Mouse (Mus musculus) CH12.LX (cell line): ENCODE data around the gene Spag5. TPM values are rescaled to one million over a fixed set of nuclear protein-coding genes. Genes with fewer than 3 reads are reported as not detected.

Source experiments
- DNase-seq: peaks from one replicate; pipeline ENCODE4 v3.0.0-alpha.2; 2013; ENCODE audit errors: extremely low read depth
- H3K27ac ChIP-seq: 2 replicates; pipeline ENCODE4 v1.5.1; 2012; ENCODE audit warnings: low read depth, mild to moderate bottlenecking, control low read depth, moderate library complexity; ENCODE audit not compliant: insufficient read depth
- H3K27me3 ChIP-seq: replicated peaks from 2 replicates; pipeline ENCODE3; 2012; ENCODE audit warnings: inconsistent platforms
- H3K36me3 ChIP-seq, 2 experiments: replicated peaks in 1 of 2; 2 replicates each; pipeline versions ENCODE3 to v1.6.1; 2012; ENCODE audit warnings: inconsistent platforms in 1 of 2, low read length in 1 of 2, mild to moderate bottlenecking in 1 of 2, mixed read lengths in 1 of 2, moderate library complexity in 1 of 2; ENCODE audit not compliant: control insufficient read depth in 1 of 2, insufficient read depth in 1 of 2
- H3K4me1 ChIP-seq, 2 experiments: 2 replicates each; pipeline ENCODE4 v1.6.1; 2012; ENCODE audit warnings: inconsistent platforms in 1 of 2, moderate library complexity in 1 of 2; ENCODE audit not compliant: insufficient read depth in 2 of 2, control insufficient read depth in 1 of 2
- H3K4me2 ChIP-seq: 2 replicates; pipeline ENCODE4 v1.6.1; 2012; ENCODE audit warnings: low read depth, mild to moderate bottlenecking, control low read depth; ENCODE audit not compliant: poor library complexity, insufficient read depth, severe bottlenecking
- H3K4me3 ChIP-seq, 3 experiments: fragments of 150-350 bp in 1 of 3; sonication (generic) in 1 of 3; replicated peaks in 1 of 3; 2 replicates each; pipeline versions ENCODE3 to v1.5.1; 2011 to 2012; ENCODE audit warnings: low read depth in 2 of 3, low read length in 2 of 3, mild to moderate bottlenecking in 2 of 3, moderate library complexity in 2 of 3, control low read depth in 1 of 3, improper control_type of control experiment in 1 of 3, inconsistent platforms in 1 of 3, mixed read lengths in 1 of 3; ENCODE audit not compliant: poor library complexity in 1 of 3
- H3K79me2 ChIP-seq: replicated peaks from 2 replicates; pipeline ENCODE4 v1.6.1; 2012; ENCODE audit warnings: mild to moderate bottlenecking, moderate library complexity; ENCODE audit not compliant: control insufficient read depth, poor library complexity, insufficient read depth, severe bottlenecking; ENCODE audit errors: extremely low read depth
- H3K9ac ChIP-seq: 2 replicates; pipeline ENCODE4 v1.6.1; 2012; ENCODE audit warnings: low read depth, mild to moderate bottlenecking, control low read depth, moderate library complexity; ENCODE audit not compliant: insufficient read depth
- H3K9me3 ChIP-seq: replicated peaks from 2 replicates; pipeline ENCODE3; 2012; ENCODE audit warnings: low read length, inconsistent platforms, mixed read lengths
- BHLHE40 ChIP-seq: IDR thresholded peaks from 2 replicates; pipeline ENCODE4 v1.6.1; 2011; ENCODE audit warnings: mild to moderate bottlenecking, low read depth, low read length, improper control_type of control experiment
- CHD1 ChIP-seq: IDR thresholded peaks from 2 replicates; pipeline ENCODE4 v1.6.1; 2012; ENCODE audit warnings: low read depth, low read length, improper control_type of control experiment, inconsistent platforms
- CHD2 ChIP-seq: IDR thresholded peaks from 2 replicates; pipeline ENCODE4 v1.6.1; 2011; ENCODE audit warnings: low read length, improper control_type of control experiment
- CTCF ChIP-seq, 2 experiments: IDR thresholded peaks in 1 of 2; conservative IDR thresholded peaks in 1 of 2; 2 replicates each; pipeline ENCODE4 v1.5.1; 2011 to 2012; ENCODE audit warnings: low read depth in 2 of 2, low read length in 2 of 2, improper control_type of control experiment in 1 of 2, inconsistent platforms in 1 of 2, mild to moderate bottlenecking in 1 of 2, moderate library complexity in 1 of 2
- E2F4 ChIP-seq: IDR thresholded peaks from 2 replicates; pipeline ENCODE4 v1.6.1; 2011; ENCODE audit warnings: low read depth, low read length, improper control_type of control experiment; ENCODE audit not compliant: insufficient replicate concordance
- ELF1 ChIP-seq: IDR thresholded peaks from 2 replicates; pipeline ENCODE4 v1.6.1; 2014; ENCODE audit warnings: low read depth, mild to moderate bottlenecking, inconsistent platforms, low read length, improper control_type of control experiment
- EP300 ChIP-seq: IDR thresholded peaks from 2 replicates; pipeline ENCODE4 v1.6.1; 2011; ENCODE audit warnings: low read length, improper control_type of control experiment
- ETS1 ChIP-seq: conservative IDR thresholded peaks from 2 replicates; pipeline ENCODE4 v1.6.1; 2012; ENCODE audit warnings: low read depth, mild to moderate bottlenecking, inconsistent platforms, low read length, improper control_type of control experiment, moderate library complexity
- GABPA ChIP-seq: IDR thresholded peaks from 2 replicates; pipeline ENCODE4 v1.6.1; 2012; ENCODE audit warnings: low read depth, low read length, improper control_type of control experiment, inconsistent platforms; ENCODE audit not compliant: insufficient replicate concordance
- HCFC1 ChIP-seq: IDR thresholded peaks from 2 replicates; pipeline ENCODE4 v1.6.1; 2012; ENCODE audit warnings: low read depth, mild to moderate bottlenecking, inconsistent platforms, low read length, improper control_type of control experiment
- IRF4 ChIP-seq: IDR thresholded peaks from 2 replicates; pipeline ENCODE4 v1.6.1; 2014; ENCODE audit warnings: low read depth, mild to moderate bottlenecking, inconsistent platforms, low read length, improper control_type of control experiment
- JUN ChIP-seq: IDR thresholded peaks from 2 replicates; pipeline ENCODE4 v1.6.1; 2011; ENCODE audit warnings: low read depth, mild to moderate bottlenecking, low read length, improper control_type of control experiment, moderate library complexity; ENCODE audit not compliant: insufficient read depth
- JUND ChIP-seq: conservative IDR thresholded peaks from 2 replicates; pipeline ENCODE4 v1.6.1; 2011; ENCODE audit warnings: low read depth, low read length, improper control_type of control experiment
- KAT2A ChIP-seq: IDR thresholded peaks from 2 replicates; pipeline ENCODE4 v1.6.1; 2012; ENCODE audit warnings: low read length, improper control_type of control experiment, inconsistent platforms; ENCODE audit not compliant: insufficient replicate concordance
- MAFK ChIP-seq: IDR thresholded peaks from 2 replicates; pipeline ENCODE4 v1.6.1; 2011; ENCODE audit warnings: low read length, improper control_type of control experiment; ENCODE audit not compliant: insufficient replicate concordance
- MAX ChIP-seq: IDR thresholded peaks from 2 replicates; pipeline ENCODE4 v1.6.1; 2011; ENCODE audit warnings: low read length, improper control_type of control experiment
- MAZ ChIP-seq: IDR thresholded peaks from 2 replicates; pipeline ENCODE4 v1.6.1; 2012; ENCODE audit warnings: low read depth, mild to moderate bottlenecking, inconsistent platforms, low read length, improper control_type of control experiment, moderate library complexity
- MEF2A ChIP-seq: IDR thresholded peaks from 2 replicates; pipeline ENCODE4 v1.6.1; 2014; ENCODE audit warnings: low read depth, mild to moderate bottlenecking, inconsistent platforms, low read length, improper control_type of control experiment, borderline replicate concordance
- MXI1 ChIP-seq: IDR thresholded peaks from 2 replicates; pipeline ENCODE4 v1.6.1; 2011; ENCODE audit warnings: mild to moderate bottlenecking, low read depth, low read length, improper control_type of control experiment
- MYC ChIP-seq: IDR thresholded peaks from 2 replicates; pipeline ENCODE4 v1.6.1; 2011; ENCODE audit warnings: low read depth, mild to moderate bottlenecking, improper control_type of control experiment, low read length
- NELFE ChIP-seq: IDR thresholded peaks from 2 replicates; pipeline ENCODE4 v1.6.1; 2011; ENCODE audit warnings: low read depth, low read length, improper control_type of control experiment
- NRF1 ChIP-seq: IDR thresholded peaks from 2 replicates; pipeline ENCODE4 v1.6.1; 2014; ENCODE audit warnings: low read depth, mild to moderate bottlenecking, inconsistent platforms, low read length, improper control_type of control experiment, moderate library complexity
- PAX5 ChIP-seq: IDR thresholded peaks from 2 replicates; pipeline ENCODE4 v1.6.1; 2012; ENCODE audit warnings: low read length, inconsistent platforms, mixed read lengths
- POLR2A ChIP-seq: IDR thresholded peaks from 2 replicates; pipeline ENCODE4 v1.6.1; 2011; ENCODE audit warnings: low read depth, mild to moderate bottlenecking, improper control_type of control experiment, low read length
- POLR2AphosphoS2 ChIP-seq: IDR thresholded peaks from 2 replicates; pipeline ENCODE4 v1.6.1; 2011; ENCODE audit warnings: low read depth, low read length, improper control_type of control experiment
- RAD21 ChIP-seq: IDR thresholded peaks from 2 replicates; pipeline ENCODE4 v1.6.1; 2011; ENCODE audit warnings: low read depth, mild to moderate bottlenecking, low read length, improper control_type of control experiment, moderate library complexity
- RCOR1 ChIP-seq: conservative IDR thresholded peaks from 2 replicates; pipeline ENCODE4 v1.6.1; 2012; ENCODE audit warnings: low read depth, mild to moderate bottlenecking, inconsistent platforms, low read length, improper control_type of control experiment
- SIN3A ChIP-seq: IDR thresholded peaks from 2 replicates; pipeline ENCODE4 v1.6.1; 2012; ENCODE audit warnings: low read length, improper control_type of control experiment, inconsistent platforms
- SMC3 ChIP-seq: IDR thresholded peaks from 2 replicates; pipeline ENCODE4 v1.6.1; 2011; ENCODE audit warnings: low read depth, low read length, improper control_type of control experiment
- TBP ChIP-seq: conservative IDR thresholded peaks from 2 replicates; pipeline ENCODE4 v1.6.1; 2011; ENCODE audit warnings: low read depth, low read length, improper control_type of control experiment
- TCF12 ChIP-seq: IDR thresholded peaks from 2 replicates; pipeline ENCODE4 v1.6.1; 2014; ENCODE audit warnings: low read depth, mild to moderate bottlenecking, inconsistent platforms, low read length, improper control_type of control experiment
- UBTF ChIP-seq: IDR thresholded peaks from 2 replicates; pipeline ENCODE4 v1.6.1; 2012; ENCODE audit warnings: low read depth, mild to moderate bottlenecking, inconsistent platforms, low read length, improper control_type of control experiment, moderate library complexity
- USF1 ChIP-seq: IDR thresholded peaks from 2 replicates; pipeline ENCODE4 v1.6.1; 2014; ENCODE audit warnings: low read depth, mild to moderate bottlenecking, inconsistent platforms, low read length, improper control_type of control experiment
- USF2 ChIP-seq: conservative IDR thresholded peaks from 2 replicates; pipeline ENCODE4 v1.6.1; 2011; ENCODE audit warnings: low read depth, low read length, improper control_type of control experiment
- ZC3H11A ChIP-seq: IDR thresholded peaks from 2 replicates; pipeline ENCODE4 v1.6.1; 2012; ENCODE audit warnings: low read depth, mild to moderate bottlenecking, inconsistent platforms, low read length, improper control_type of control experiment
- ZKSCAN1 ChIP-seq: IDR thresholded peaks from 2 replicates; pipeline ENCODE4 v1.6.1; 2012; ENCODE audit warnings: low read depth, inconsistent platforms, low read length, improper control_type of control experiment, borderline replicate concordance
- ZMIZ1 ChIP-seq: IDR thresholded peaks from 2 replicates; pipeline ENCODE4 v1.6.1; 2012; ENCODE audit warnings: low read depth, mild to moderate bottlenecking, inconsistent platforms, low read length, improper control_type of control experiment
- ZNF384 ChIP-seq: IDR thresholded peaks from 2 replicates; pipeline ENCODE4 v1.6.1; 2012; ENCODE audit warnings: low read depth, low read length, improper control_type of control experiment, inconsistent platforms
- dilution Hi-C: fragments of 300-500 bp; cut with MboI; formaldehyde crosslinking; loops from 2 replicates; pipeline ENCODE4 v1.14.3; 2020; ENCODE audit warnings: low sequenced_read_pairs; ENCODE audit not compliant: extremely low pct_unique_long_range_greater_than_20kb, extremely low pct_ligation_motif_present
- in situ Hi-C: fragments of 300-500 bp; cut with MboI; formaldehyde crosslinking; loops from 3 replicates; pipeline ENCODE4 v1.14.3; 2019; ENCODE audit warnings: low sequenced_read_pairs, low pct_ligation_motif_present, low pct_unique_long_range_greater_than_20kb, mixed read lengths
- polyA plus RNA-seq: library from polyadenylated mRNA; unstranded; fragments of >175 nt; gene quantifications from 2 replicates; pipeline ENCODE4 v1.2.1, GENCODE M21; 2012; ENCODE audit warnings: low read depth; ENCODE audit not compliant: insufficient read length
- total RNA-seq, 2 experiments: library from RNA; depleted of rRNA; stranded (reverse); fragments of 300-350 nt in 1 of 2; fragments of >200 nt in 1 of 2; gene quantifications; 2 replicates each; pipeline ENCODE4 v1.2.3; 2012 to 2014

The Spag5 gene
- 57.0 and 57.2 TPM in 2 replicates for total RNA-seq (2012; rRNA removed)
- total RNA-seq (2014; rRNA removed): 47.7 and 50.4 TPM in 2 replicates
- 81.8 and 92.3 TPM in 2 replicates for polyA plus RNA-seq

DNA sequence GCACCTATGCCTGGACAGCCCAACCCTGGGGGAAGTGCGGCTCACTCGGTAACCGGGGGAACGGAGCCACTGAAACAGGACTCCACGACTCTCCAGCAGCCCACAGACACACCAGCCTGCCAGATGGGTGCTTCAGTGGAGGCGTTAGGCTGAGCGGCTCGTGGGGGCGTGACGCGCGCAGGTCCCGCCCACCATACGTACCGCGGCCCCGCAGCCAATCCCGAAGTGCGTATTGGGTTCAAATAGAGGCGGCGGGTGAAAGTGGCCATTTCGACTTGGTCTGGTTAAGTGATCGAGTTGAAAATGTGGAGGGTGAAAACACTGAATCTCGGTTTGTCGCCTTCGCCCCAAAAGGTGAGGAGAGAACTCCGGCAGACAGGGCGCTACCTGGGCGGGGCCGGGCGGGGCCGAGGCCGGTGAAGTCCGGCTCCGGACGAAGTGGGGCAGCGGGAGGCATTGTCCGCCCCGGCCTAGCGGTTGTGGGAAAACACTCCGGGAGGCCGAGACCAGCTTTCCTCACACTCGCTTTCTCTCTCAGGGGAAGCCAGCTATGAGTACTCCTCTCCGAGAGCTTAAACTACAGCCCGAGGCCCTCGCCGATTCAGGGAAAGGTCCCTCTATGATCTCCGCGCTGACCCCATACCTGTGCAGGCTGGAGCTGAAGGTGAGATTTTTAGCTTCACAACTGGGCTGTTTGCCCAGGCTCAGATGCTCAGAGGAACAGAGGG is at the start of gene Spag5:
Gene Spag5 (plus strand): TSS at position 173 of the 728 bp plus-strand sequence.
- Histone ChIP-seq H3K9me3 (no peaks in the 10 kb centered on the region), H3K4me2 (peak within 1 kb of the TSS; percentile 95), H3K27me3 (no peaks in the 10 kb centered on the region), H3K27ac (peak within 1 kb of the TSS; percentile 49), H3K36me3 (peaks cover 25 to 34% of the 10 kb centered on the region in 2 experiments), H3K79me2 (peaks cover 28% of the 10 kb centered on the region), H3K4me1 (peaks cover 0 to 42% of the 10 kb centered on the region in 2 experiments; a peak in 2 of 4 replicates), H3K9ac (peak within 1 kb of the TSS; percentile 75), H3K4me3 (peak within 1 kb of the TSS; percentile 68 to 80 (median 77))
- TF ChIP-seq ETS1: no peak; the same call in none of the 2 replicates
- TF ChIP-seq ZC3H11A: no peak
- TF ChIP-seq CHD2: peak; percentile 48; the same call in 1 of the 2 replicates
- TF ChIP-seq JUN: no peak
- peak; percentile 95 for TF ChIP-seq POLR2AphosphoS2
- no peak for TF ChIP-seq BHLHE40
- no peak for TF ChIP-seq PAX5
- TF ChIP-seq CHD1: peak; percentile 48; the same call in 1 of the 2 replicates
- peak; percentile 90 for TF ChIP-seq TCF12
- 0 out of 2 replicates have a peak, but pooled peaks have one; percentile 13 for TF ChIP-seq MAFK
- no peak for TF ChIP-seq USF2
- TF ChIP-seq ZNF384: no peak
- peak; percentile 75 for TF ChIP-seq NRF1
- peak; percentile 98 for TF ChIP-seq NELFE
- 0 out of 2 replicates have a peak, but pooled peaks have one; percentile 39 for TF ChIP-seq RCOR1
- peak; percentile 92 for TF ChIP-seq MXI1
- TF ChIP-seq CTCF (conservative IDR thresholded peaks at IDR 0.05 in 1 of 2, IDR thresholded peaks at IDR 0.05 in 1 of 2; ENCODE audit: low read depth in 2 of 2, low read length in 2 of 2): no peak
- TF ChIP-seq GABPA: no peak
- TF ChIP-seq UBTF: no peak
- peak; percentile 94 for TF ChIP-seq SIN3A
- TF ChIP-seq MAX: peak; percentile 61
- TF ChIP-seq ELF1: peak; percentile 26; the same call in 1 of the 2 replicates
- TF ChIP-seq MAZ: no peak; the same call in 1 of the 2 replicates
- 0 out of 2 replicates have a peak, but pooled peaks have one; percentile 48 for TF ChIP-seq KAT2A
- no peak for TF ChIP-seq JUND
- TF ChIP-seq MEF2A: peak; percentile 56; the same call in 1 of the 2 replicates
- TF ChIP-seq HCFC1: peak; percentile 39; the same call in 1 of the 2 replicates
- peak; percentile 99 for TF ChIP-seq POLR2A
- TF ChIP-seq RAD21: no peak
- peak; percentile 94 for TF ChIP-seq TBP
- TF ChIP-seq ZKSCAN1: no peak
- TF ChIP-seq ZMIZ1: peak; percentile 98
- TF ChIP-seq E2F4: peak; percentile 89; the same call in 1 of the 2 replicates
- TF ChIP-seq MYC: peak; percentile 13; the same call in 1 of the 2 replicates
- TF ChIP-seq EP300: peak; percentile 3; the same call in 1 of the 2 replicates
- TF ChIP-seq USF1: peak; percentile 16
- peak; percentile 34; the same call in 1 of the 2 replicates for TF ChIP-seq IRF4
- TF ChIP-seq SMC3: no peak
- in situ Hi-C loops: no loop called here
- dilution Hi-C loops: no loop called here
- peak; percentile 94 for DNase-seq
